In genomic region chr16:28345323-28345722, GRCm38 (mm10) we compare ENCODE assay signal across 14 mouse cellular contexts.
A peak's percentile ranks its signal among the peaks of the same experiment; 100 is the strongest.
DNase-seq lines count a peak whose midpoint lies in the region; ATAC-seq lines count a peak whose summit lies in the region.
"Had no signal": no experiment of that assay in that cellular context is flagged by ENCODE, and none has a peak within 500 bp of the region (broad histone marks: within the 10 kb centered on the region; RNA-seq: fewer than 3 reads in every experiment).

No protein-coding gene starts in this region.

- H3K27me3 ChIP-seq in midbrain, embryonic 13.5 days, result no peaks in the 10 kb centered on the region
- no peaks in the 10 kb centered on the region for H3K27me3 ChIP-seq in midbrain, embryonic 16.5 days (ENCODE audit: control insufficient read depth, insufficient read depth, low read depth, low read length)
- no peaks in the 10 kb centered on the region for H3K27me3 ChIP-seq in neural tube, embryonic 15.5 days (replicated peaks)
- H3K27me3 ChIP-seq: CH12.LX; embryonic facial prominence, embryonic 13.5 days; intestine, embryonic 15.5 days had no signal

- H3K4me2 ChIP-seq in midbrain, embryonic 13.5 days (replicated peaks), result no peak overlapping the region
- H3K4me2 ChIP-seq in midbrain, embryonic 16.5 days (ENCODE audit: low read length), result no peak overlapping the region
- no peak overlapping the region for H3K4me2 ChIP-seq in neural tube, embryonic 15.5 days
- H3K4me2 ChIP-seq: embryonic facial prominence, embryonic 13.5 days; intestine, embryonic 15.5 days had no signal

- peak; percentile 92 for ATAC-seq in frontal cortex, adult (ENCODE audit: low TSS enrichment)
- 0 out of 2 replicates have a peak, but pooled peaks have one; percentile 56 for ATAC-seq in midbrain, embryonic 13.5 days
- no peak for ATAC-seq in midbrain, embryonic 16.5 days
- peak; percentile 82 for ATAC-seq in neural tube, embryonic 15.5 days (ENCODE audit: low FRiP score)
- ATAC-seq in CD4-positive, CD25-positive, alpha-beta regulatory T cell, adult 4 months, result no peak
- ATAC-seq: intestine, embryonic 15.5 days; lung, postnatal 0 days had no signal

- no peaks in the 10 kb centered on the region for H3K9me3 ChIP-seq in midbrain, embryonic 13.5 days
- no peaks in the 10 kb centered on the region for H3K9me3 ChIP-seq in midbrain, embryonic 16.5 days (replicated peaks; ENCODE audit: control insufficient read depth, low read length, poor library complexity, severe bottlenecking)
- H3K9me3 ChIP-seq in neural tube, embryonic 15.5 days (replicated peaks), result no peaks in the 10 kb centered on the region
- H3K9me3 ChIP-seq: embryonic facial prominence, embryonic 13.5 days; intestine, embryonic 15.5 days had no signal

- no peak overlapping the region for H3K4me3 ChIP-seq in midbrain, embryonic 13.5 days (replicated peaks)
- no peak overlapping the region for H3K4me3 ChIP-seq in midbrain, embryonic 16.5 days (ENCODE audit: low read depth, low read length)
- H3K4me3 ChIP-seq in neural tube, embryonic 15.5 days (replicated peaks), result no peak overlapping the region
- H3K4me3 ChIP-seq: embryonic facial prominence, embryonic 13.5 days; intestine, embryonic 15.5 days; myocyte had no signal

- no peak overlapping the region for H3K27ac ChIP-seq in midbrain, embryonic 13.5 days
- H3K27ac ChIP-seq in midbrain, embryonic 16.5 days (ENCODE audit: low read length), result no peak overlapping the region
- H3K27ac ChIP-seq in neural tube, embryonic 15.5 days (replicated peaks), result no peak overlapping the region
- H3K27ac ChIP-seq: embryonic facial prominence, embryonic 13.5 days; intestine, embryonic 15.5 days had no signal

- DNase-seq in frontal cortex, postnatal 14 days (ENCODE audit: low spot score in 2 of 2), result no peak
- peak; percentile 14 for DNase-seq in forelimb bud, embryonic 11.5 days (ENCODE audit: low read depth, low spot score)
- no peak for DNase-seq in lung, postnatal 10 days
- DNase-seq: left cerebral cortex, postnatal 4 days had no signal

- no peak overlapping the region for H3K9ac ChIP-seq in midbrain, embryonic 13.5 days (replicated peaks)
- H3K9ac ChIP-seq in midbrain, embryonic 16.5 days (ENCODE audit: low read depth, low read length), result no peak overlapping the region
- no peak overlapping the region for H3K9ac ChIP-seq in neural tube, embryonic 15.5 days (replicated peaks)
- H3K9ac ChIP-seq: embryonic facial prominence, embryonic 13.5 days; intestine, embryonic 15.5 days had no signal

- H3K36me3 ChIP-seq in midbrain, embryonic 13.5 days, result no peaks in the 10 kb centered on the region
- H3K36me3 ChIP-seq in midbrain, embryonic 16.5 days (ENCODE audit: control insufficient read depth, insufficient read depth, low read length), result no peaks in the 10 kb centered on the region
- no peaks in the 10 kb centered on the region for H3K36me3 ChIP-seq in neural tube, embryonic 15.5 days
- H3K36me3 ChIP-seq: embryonic facial prominence, embryonic 13.5 days; intestine, embryonic 15.5 days had no signal

- H3K4me1 ChIP-seq in midbrain, embryonic 13.5 days (replicated peaks), result no peaks in the 10 kb centered on the region
- no peaks in the 10 kb centered on the region for H3K4me1 ChIP-seq in midbrain, embryonic 16.5 days (ENCODE audit: control insufficient read depth, insufficient read depth, low read length)
- no peaks in the 10 kb centered on the region for H3K4me1 ChIP-seq in neural tube, embryonic 15.5 days
- H3K4me1 ChIP-seq: embryonic facial prominence, embryonic 13.5 days; intestine, embryonic 15.5 days had no signal

- 56% methylated on average over 6 of the region's 6 CpGs for WGBS in midbrain, embryonic 13.5 days
- 56% methylated on average over 6 of the region's 6 CpGs for WGBS in midbrain, embryonic 16.5 days
- WGBS in neural tube, embryonic 15.5 days, result 28% methylated on average over 6 of the region's 6 CpGs

Comparison
In these comparisons a context has a peak if more than half of its experiments do, and no peak if none do; other contexts are left out.
1. ATAC-seq: peak in frontal cortex, adult (single experiment), midbrain, embryonic 13.5 days (single experiment) and neural tube, embryonic 15.5 days (single experiment); none in midbrain, embryonic 16.5 days (single experiment) and CD4-positive, CD25-positive, alpha-beta regulatory T cell, adult 4 months (single experiment).